In genomic region chr4:118740988-118741698, GRCm38 (mm10) we compare ENCODE assay signal across 21 mouse cellular contexts. TPM values are rescaled to one million over a fixed set of nuclear protein-coding genes. Genes with fewer than 3 reads are reported as not detected.
DNase-seq lines count a peak whose midpoint lies in the region; ATAC-seq and TF ChIP-seq lines count a peak whose summit lies in the region.
"Had no signal": no experiment of that assay in that cellular context is flagged by ENCODE, and none has a peak within 500 bp of the region (broad histone marks: within the 10 kb centered on the region; RNA-seq: fewer than 3 reads in every experiment).

No protein-coding gene starts in this region.

- no peak for DNase-seq in forebrain, postnatal 0 days
- DNase-seq in forebrain, embryonic 14.5 days (ENCODE audit: low spot score), result no peak
- DNase-seq in embryo, embryonic 11 days, result peak; percentile 13
- peak; percentile 84 for DNase-seq in midbrain, embryonic 11.5 days (ENCODE audit: low spot score, missing footprints)
- no peak for DNase-seq in layer of hippocampus, adult 8-10 months (ENCODE audit: low spot score in 2 of 2)
- DNase-seq in thymus, postnatal 10 days (ENCODE audit: low spot score in 2 of 2), result no peak
- DNase-seq in left cerebral cortex, postnatal 4 days, result no peak
- DNase-seq: cerebellum, adult 11 months; heart, postnatal 14 days; kidney, adult 9 months had no signal

- no peaks in the 10 kb centered on the region for H3K36me3 ChIP-seq in forebrain, postnatal 0 days (ENCODE audit: insufficient read depth)
- no peaks in the 10 kb centered on the region for H3K36me3 ChIP-seq in forebrain, embryonic 14.5 days (ENCODE audit: control insufficient read depth, insufficient read depth, low read length)
- no peaks in the 10 kb centered on the region for H3K36me3 ChIP-seq in ES-Bruce4 (ENCODE audit: control insufficient read depth, insufficient read depth, low read length, poor library complexity, severe bottlenecking)
- no peaks in the 10 kb centered on the region for H3K36me3 ChIP-seq in midbrain, embryonic 11.5 days (ENCODE audit: control insufficient read depth, insufficient read depth, low read length)
- H3K36me3 ChIP-seq: limb, embryonic 13.5 days had no signal

- no peak for ATAC-seq in forebrain, postnatal 0 days
- no peak for ATAC-seq in forebrain, embryonic 14.5 days
- ATAC-seq in midbrain, embryonic 11.5 days (ENCODE audit: low FRiP score), result no peak

- H3K27me3 ChIP-seq in forebrain, postnatal 0 days (ENCODE audit: insufficient read depth, low read length), result no peaks in the 10 kb centered on the region
- H3K27me3 ChIP-seq in forebrain, embryonic 14.5 days (replicated peaks; ENCODE audit: control insufficient read depth, insufficient read depth, low read length), result no peaks in the 10 kb centered on the region
- H3K27me3 ChIP-seq in ES-Bruce4 (ENCODE audit: control insufficient read depth, insufficient read depth, low read length, poor library complexity, severe bottlenecking), result peaks cover 1% of the 10 kb centered on the region; the same call in 1 of the 2 replicates
- peaks cover 9% of the 10 kb centered on the region for H3K27me3 ChIP-seq in midbrain, embryonic 11.5 days (ENCODE audit: control insufficient read depth, insufficient read depth, low read length)

- no peak for TF ChIP-seq POLR2A in ES-Bruce4 (IDR thresholded peaks at IDR 0.05; ENCODE audit: insufficient read depth, low read length)

- no peak overlapping the region for H3K27ac ChIP-seq in forebrain, postnatal 0 days (ENCODE audit: low read depth, low read length)
- no peak overlapping the region for H3K27ac ChIP-seq in forebrain, embryonic 14.5 days (ENCODE audit: low read depth, low read length)
- peak overlapping the region; percentile 39 for H3K27ac ChIP-seq in ES-Bruce4 (ENCODE audit: insufficient read depth, low read length)
- H3K27ac ChIP-seq in midbrain, embryonic 11.5 days (ENCODE audit: low read depth, low read length), result no peak overlapping the region
- H3K27ac ChIP-seq: left cerebral cortex, adult 2 months; limb, embryonic 13.5 days; macrophage had no signal

- peak; percentile 99 for TF ChIP-seq EP300 in ES-Bruce4 (IDR thresholded peaks at IDR 0.05; ENCODE audit: insufficient read depth, low read depth, low read length)

- no peaks in the 10 kb centered on the region for H3K9me3 ChIP-seq in forebrain, postnatal 0 days (ENCODE audit: low read length)
- H3K9me3 ChIP-seq in forebrain, embryonic 14.5 days (replicated peaks; ENCODE audit: control insufficient read depth, low read length), result no peaks in the 10 kb centered on the region
- peaks cover 6% of the 10 kb centered on the region; the same call in 1 of the 2 replicates for H3K9me3 ChIP-seq in ES-Bruce4 (replicated peaks; ENCODE audit: control insufficient read depth, insufficient read depth, low read length, poor library complexity, severe bottlenecking)
- no peaks in the 10 kb centered on the region for H3K9me3 ChIP-seq in midbrain, embryonic 11.5 days (ENCODE audit: control insufficient read depth, low read length)

- intact Hi-C loops in left cerebral cortex, postnatal 4 days (cut with DNase I), result no loop called here

- 8% methylated on average over 11 of the region's 11 CpGs for WGBS in forebrain, postnatal 0 days
- WGBS in forebrain, embryonic 14.5 days, result 5% methylated on average over 11 of the region's 11 CpGs
- WGBS in midbrain, embryonic 11.5 days, result 2% methylated on average over 11 of the region's 11 CpGs

- H3K4me2 ChIP-seq in forebrain, postnatal 0 days (ENCODE audit: low read depth), result peak overlapping the region; percentile 30
- no peak overlapping the region for H3K4me2 ChIP-seq in forebrain, embryonic 14.5 days (ENCODE audit: low read length)
- peak overlapping the region; percentile 1; the same call in 1 of the 2 replicates for H3K4me2 ChIP-seq in midbrain, embryonic 11.5 days
- H3K4me2 ChIP-seq: limb, embryonic 13.5 days had no signal

- no peak overlapping the region for H3K9ac ChIP-seq in forebrain, postnatal 0 days
- no peak overlapping the region for H3K9ac ChIP-seq in forebrain, embryonic 14.5 days (ENCODE audit: low read length)
- H3K9ac ChIP-seq in ES-Bruce4 (ENCODE audit: low read depth, poor library complexity, severe bottlenecking), result peak overlapping the region; percentile 65
- no peak overlapping the region for H3K9ac ChIP-seq in midbrain, embryonic 11.5 days (ENCODE audit: low read length)
- H3K9ac ChIP-seq: limb, embryonic 13.5 days had no signal

- TF ChIP-seq CTCF in forebrain, postnatal 0 days (IDR thresholded peaks at IDR 0.05; ENCODE audit: low read depth), result no peak
- no peak for TF ChIP-seq CTCF in ES-Bruce4 (IDR thresholded peaks at IDR 0.05; ENCODE audit: low read depth, low read length)

- no peak overlapping the region for H3K4me3 ChIP-seq in forebrain, postnatal 0 days (ENCODE audit: low read depth, low read length)
- no peak overlapping the region for H3K4me3 ChIP-seq in forebrain, embryonic 14.5 days (ENCODE audit: low read depth, low read length)
- peak overlapping the region; percentile 51 for H3K4me3 ChIP-seq in ES-Bruce4 (ENCODE audit: low read depth, low read length)
- no peak overlapping the region for H3K4me3 ChIP-seq in midbrain, embryonic 11.5 days (ENCODE audit: low read depth, low read length)
- H3K4me3 ChIP-seq: erythroblast, embryonic 14.5 days; left cerebral cortex, adult 2 months; limb, embryonic 13.5 days had no signal

- H3K4me1 ChIP-seq in forebrain, postnatal 0 days (ENCODE audit: insufficient read depth), result no peaks in the 10 kb centered on the region
- H3K4me1 ChIP-seq in forebrain, embryonic 14.5 days (ENCODE audit: control insufficient read depth, insufficient read depth, low read length), result no peaks in the 10 kb centered on the region
- H3K4me1 ChIP-seq in ES-Bruce4 (ENCODE audit: control insufficient read depth, insufficient read depth, low read length), result peaks cover 2% of the 10 kb centered on the region
- H3K4me1 ChIP-seq in midbrain, embryonic 11.5 days (ENCODE audit: control insufficient read depth, insufficient read depth, low read length), result no peaks in the 10 kb centered on the region; the same call in 1 of the 2 replicates

RNA-seq across cellular contexts. Expression of gene Olfr1339, which starts 9.2 kb away (rescaled TPM):
- not detected in 2 replicates for total RNA-seq in forebrain, postnatal 0 days (2014; rRNA removed)
- polyA plus RNA-seq in forebrain, postnatal 0 days (2015; fragmentation: Nextera tagmentation; extraction: Ambion mirVana), result not detected in 2 replicates
- polyA plus RNA-seq in forebrain, embryonic 14.5 days (2014; fragmentation: Nextera tagmentation; extraction: Ambion mirVana), result not detected in 2 replicates
- not detected in 2 replicates for polyA plus RNA-seq in ES-Bruce4 (2011; ENCODE audit: insufficient read depth, insufficient read length, low read depth, missing spikeins)
- not detected in 2 replicates for polyA plus RNA-seq in midbrain, embryonic 11.5 days (2014; fragmentation: Nextera tagmentation; extraction: Ambion mirVana)
- not detected for total RNA-seq in layer of hippocampus, adult 8-10 months (2022)
- not detected for total RNA-seq in left cerebral cortex, postnatal 4 days (2021)
- total RNA-seq: common myeloid progenitor, adult 5-6 weeks; granulocyte monocyte progenitor cell, adult 5-6 weeks; heart, postnatal 14 days; left cerebral cortex, adult 2 months; MEL had no signal
- polyA plus RNA-seq: erythroblast, embryonic 14.5 days; limb, embryonic 13.5 days; liver, embryonic 16.5 days; macrophage; spleen, adult 2 months; testis, adult 2 months had no signal

RNA-seq across cellular contexts. Expression of gene Olfr1338, which starts 17.4 kb away (rescaled TPM):
- not detected in 2 replicates for total RNA-seq in forebrain, postnatal 0 days (2014; rRNA removed)
- not detected in 2 replicates for polyA plus RNA-seq in forebrain, postnatal 0 days (2015; fragmentation: Nextera tagmentation; extraction: Ambion mirVana)
- polyA plus RNA-seq in forebrain, embryonic 14.5 days (2014; fragmentation: Nextera tagmentation; extraction: Ambion mirVana), result not detected in 2 replicates
- not detected in 2 replicates for polyA plus RNA-seq in ES-Bruce4 (2011; ENCODE audit: insufficient read depth, insufficient read length, low read depth, missing spikeins)
- polyA plus RNA-seq in midbrain, embryonic 11.5 days (2014; fragmentation: Nextera tagmentation; extraction: Ambion mirVana), result not detected in 2 replicates
- total RNA-seq in layer of hippocampus, adult 8-10 months (2022), result not detected
- not detected for total RNA-seq in left cerebral cortex, postnatal 4 days (2021)
- total RNA-seq: common myeloid progenitor, adult 5-6 weeks; granulocyte monocyte progenitor cell, adult 5-6 weeks; heart, postnatal 14 days; left cerebral cortex, adult 2 months; MEL had no signal
- polyA plus RNA-seq: erythroblast, embryonic 14.5 days; limb, embryonic 13.5 days; liver, embryonic 16.5 days; macrophage; spleen, adult 2 months; testis, adult 2 months had no signal

RNA-seq across cellular contexts. Expression of gene Olfr1340, which starts 21.2 kb away (rescaled TPM):
- total RNA-seq in forebrain, postnatal 0 days (2014; rRNA removed), result not detected in 2 replicates
- polyA plus RNA-seq in forebrain, postnatal 0 days (2015; fragmentation: Nextera tagmentation; extraction: Ambion mirVana), result 0.10 TPM in 1 of 2 replicates, not detected in the other
- not detected in 2 replicates for polyA plus RNA-seq in forebrain, embryonic 14.5 days (2014; fragmentation: Nextera tagmentation; extraction: Ambion mirVana)
- not detected in 2 replicates for polyA plus RNA-seq in ES-Bruce4 (2011; ENCODE audit: insufficient read depth, insufficient read length, low read depth, missing spikeins)
- polyA plus RNA-seq in midbrain, embryonic 11.5 days (2014; fragmentation: Nextera tagmentation; extraction: Ambion mirVana), result not detected in 2 replicates
- total RNA-seq in layer of hippocampus, adult 8-10 months (2022), result not detected
- not detected for total RNA-seq in left cerebral cortex, postnatal 4 days (2021)
- total RNA-seq: common myeloid progenitor, adult 5-6 weeks; granulocyte monocyte progenitor cell, adult 5-6 weeks; heart, postnatal 14 days; left cerebral cortex, adult 2 months; MEL had no signal
- polyA plus RNA-seq: erythroblast, embryonic 14.5 days; limb, embryonic 13.5 days; liver, embryonic 16.5 days; macrophage; spleen, adult 2 months; testis, adult 2 months had no signal

RNA-seq across cellular contexts. Expression of gene Olfr1341, which starts 37.8 kb away (rescaled TPM):
- not detected in 2 replicates for total RNA-seq in forebrain, postnatal 0 days (2014; rRNA removed)
- polyA plus RNA-seq in forebrain, postnatal 0 days (2015; fragmentation: Nextera tagmentation; extraction: Ambion mirVana), result not detected in 2 replicates
- not detected in 2 replicates for polyA plus RNA-seq in forebrain, embryonic 14.5 days (2014; fragmentation: Nextera tagmentation; extraction: Ambion mirVana)
- polyA plus RNA-seq in ES-Bruce4 (2011; ENCODE audit: insufficient read depth, insufficient read length, low read depth, missing spikeins), result not detected in 2 replicates
- polyA plus RNA-seq in midbrain, embryonic 11.5 days (2014; fragmentation: Nextera tagmentation; extraction: Ambion mirVana), result not detected in 2 replicates
- not detected for total RNA-seq in layer of hippocampus, adult 8-10 months (2022)
- not detected for total RNA-seq in left cerebral cortex, postnatal 4 days (2021)
- total RNA-seq: common myeloid progenitor, adult 5-6 weeks; granulocyte monocyte progenitor cell, adult 5-6 weeks; heart, postnatal 14 days; left cerebral cortex, adult 2 months; MEL had no signal
- polyA plus RNA-seq: erythroblast, embryonic 14.5 days; limb, embryonic 13.5 days; liver, embryonic 16.5 days; macrophage; spleen, adult 2 months had no signal

RNA-seq across cellular contexts. Expression of gene Olfr1337, which starts 41.2 kb away (rescaled TPM):
- not detected in 2 replicates for total RNA-seq in forebrain, postnatal 0 days (2014; rRNA removed)
- not detected in 2 replicates for polyA plus RNA-seq in forebrain, postnatal 0 days (2015; fragmentation: Nextera tagmentation; extraction: Ambion mirVana)
- polyA plus RNA-seq in forebrain, embryonic 14.5 days (2014; fragmentation: Nextera tagmentation; extraction: Ambion mirVana), result not detected in 2 replicates
- not detected in 2 replicates for polyA plus RNA-seq in ES-Bruce4 (2011; ENCODE audit: insufficient read depth, insufficient read length, low read depth, missing spikeins)
- not detected in 2 replicates for polyA plus RNA-seq in midbrain, embryonic 11.5 days (2014; fragmentation: Nextera tagmentation; extraction: Ambion mirVana)
- total RNA-seq in layer of hippocampus, adult 8-10 months (2022), result not detected
- total RNA-seq in left cerebral cortex, postnatal 4 days (2021), result not detected
- total RNA-seq: common myeloid progenitor, adult 5-6 weeks; granulocyte monocyte progenitor cell, adult 5-6 weeks; heart, postnatal 14 days; left cerebral cortex, adult 2 months; MEL had no signal
- polyA plus RNA-seq: erythroblast, embryonic 14.5 days; limb, embryonic 13.5 days; liver, embryonic 16.5 days; macrophage; spleen, adult 2 months; testis, adult 2 months had no signal

Comparison
In these comparisons a context has a peak if more than half of its experiments do, and no peak if none do; other contexts are left out.
1. DNase-seq: peak in embryo, embryonic 11 days (single experiment) and midbrain, embryonic 11.5 days (single experiment); none in forebrain, postnatal 0 days (single experiment), forebrain, embryonic 14.5 days (single experiment), layer of hippocampus, adult 8-10 months (0 of 2), thymus, postnatal 10 days (0 of 2) and left cerebral cortex, postnatal 4 days (single experiment).